Mouse (Mus musculus) urinary bladder, postnatal 14 days (tissue): ENCODE results near the gene Nosip.
A peak's percentile ranks its signal among the peaks of the same experiment; 100 is the strongest.

ENCODE experiments used
- DNase-seq: peaks from one replicate; pipeline ENCODE4 v3.0.0; 2021; ENCODE audit warnings: low spot score

Gene Nosip

DNA sequence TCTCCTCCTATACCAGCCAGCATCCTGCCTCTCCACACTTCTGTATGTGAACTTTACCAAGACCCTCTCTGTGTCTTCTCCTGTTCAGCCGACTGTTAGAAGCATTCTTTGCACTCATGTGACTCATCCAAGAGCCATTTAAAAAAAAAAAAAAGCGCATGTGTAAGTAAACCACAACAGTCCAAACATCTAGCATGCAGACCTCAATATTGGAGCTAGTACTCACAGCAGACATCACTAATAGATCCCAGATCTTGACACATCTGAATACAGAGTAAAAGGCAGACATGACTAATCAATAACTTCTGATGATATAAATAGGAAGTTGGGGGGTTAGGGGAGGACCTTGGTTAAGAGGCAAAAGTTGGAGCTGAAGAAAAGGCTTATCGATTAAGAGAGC is 26.6 kb upstream of the Nosip start:
- no peak for DNase-seq

DNA sequence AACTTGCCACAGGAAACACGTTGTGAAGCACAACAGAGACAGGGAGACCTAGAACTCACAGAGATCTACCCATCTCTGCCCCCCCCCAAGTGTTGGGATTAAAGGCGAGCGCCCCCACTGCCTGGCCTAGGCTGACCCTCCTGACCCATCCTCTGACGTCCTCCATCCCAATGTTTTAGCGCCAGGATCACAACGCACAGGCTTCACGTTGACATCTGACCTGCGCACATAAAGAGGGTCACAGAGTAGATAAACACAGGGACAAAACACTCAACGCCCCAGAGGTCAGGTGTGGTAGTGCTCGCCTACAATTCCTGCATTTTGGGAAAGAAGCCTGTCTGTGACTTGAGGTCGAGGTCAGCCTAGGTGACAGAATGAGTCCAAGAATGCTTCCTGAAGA is 25.5 kb upstream of the Nosip start:
- DNase-seq = no peak

DNA sequence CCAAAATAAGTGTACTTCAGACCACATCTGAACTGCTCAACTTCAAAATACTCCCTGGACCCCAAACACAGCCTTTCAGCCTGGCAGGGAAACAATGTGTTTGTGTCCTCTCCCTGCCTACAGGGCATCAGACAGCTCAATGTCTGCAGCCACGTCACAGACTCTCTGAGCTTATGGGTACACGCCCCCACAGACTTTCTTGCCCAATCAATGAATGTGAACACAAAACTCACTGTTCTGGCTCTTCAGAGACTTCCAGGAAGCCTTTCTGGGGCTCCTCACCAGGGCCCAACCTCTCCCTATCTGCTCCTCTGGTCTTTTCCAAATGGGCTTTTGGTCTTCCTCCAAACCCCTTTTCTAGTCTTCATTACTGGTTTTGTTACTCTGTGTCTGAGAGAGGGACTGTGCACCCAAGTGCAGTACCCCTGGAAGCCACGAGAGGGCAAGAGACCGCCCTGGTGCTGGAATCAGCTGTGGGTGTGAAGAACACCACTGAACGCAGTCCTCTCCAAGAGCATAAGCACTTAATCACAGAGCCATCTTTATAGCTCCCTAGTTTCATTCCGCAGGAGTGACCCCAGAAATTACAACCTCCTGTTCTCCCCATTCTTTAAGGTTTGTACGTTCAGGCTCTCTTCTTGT is 24.4 kb upstream of the Nosip start:
- peak; percentile 64 for DNase-seq

DNA sequence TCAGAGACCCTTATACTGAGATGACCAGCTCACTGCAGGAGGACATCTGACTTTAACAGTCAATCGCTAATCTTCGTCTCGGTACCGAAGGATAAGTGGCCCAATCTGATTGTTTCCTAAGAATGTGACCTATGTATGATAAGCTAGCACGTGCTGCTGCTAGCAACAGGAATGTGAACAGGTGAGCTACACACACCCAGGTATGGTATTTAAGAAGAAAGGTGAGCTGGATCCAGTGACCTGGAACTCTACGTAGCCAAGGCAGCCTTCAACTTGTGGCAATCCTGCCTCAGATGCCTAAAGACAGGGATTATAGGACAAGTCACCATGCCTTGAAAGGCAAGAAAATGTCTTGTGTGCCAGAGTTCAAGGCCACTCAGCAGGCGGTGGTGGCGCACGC is 23.8 kb upstream of the Nosip start:
- no peak for DNase-seq

DNA sequence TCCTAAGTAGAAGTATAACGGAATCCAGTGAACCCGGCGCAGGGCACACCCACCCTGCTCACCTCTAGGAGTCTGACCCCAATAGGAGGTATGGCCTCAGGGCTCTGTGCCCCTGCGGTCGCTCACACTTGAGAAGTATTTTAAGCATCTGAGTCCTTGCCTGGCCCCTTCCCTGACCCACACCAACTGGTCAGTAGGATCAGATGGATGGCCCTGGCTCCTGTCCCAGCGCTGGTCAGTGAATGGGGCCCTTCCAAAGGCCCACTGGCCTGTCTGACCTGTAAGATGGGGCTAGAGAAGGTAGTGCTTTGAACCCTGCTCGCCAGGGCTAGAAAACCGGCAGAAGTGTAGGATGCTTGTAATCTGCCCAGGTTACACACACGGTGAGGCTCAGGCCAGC is 21.4 kb upstream of the Nosip start:
- no peak for DNase-seq

DNA sequence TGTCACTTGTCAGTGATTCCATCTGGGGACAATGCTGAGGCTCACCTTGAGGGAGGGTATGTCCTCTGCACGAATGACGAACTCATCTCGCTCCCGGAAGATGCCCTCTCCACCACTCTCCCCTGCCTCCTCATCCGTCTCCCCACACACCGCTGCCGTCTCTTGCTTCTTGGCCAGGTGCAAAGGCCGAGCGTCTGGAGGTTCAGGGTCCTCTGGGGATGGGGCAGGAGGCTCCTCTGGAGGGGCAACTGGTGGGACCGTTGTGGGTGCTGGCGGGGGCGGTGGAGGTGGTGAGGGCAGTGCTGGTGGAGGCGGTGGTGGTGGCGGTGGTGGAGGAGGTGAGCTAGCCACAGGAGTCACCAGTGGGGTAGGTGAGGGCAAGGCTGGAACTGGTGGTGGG is 18.9 kb upstream of the Nosip start:
- DNase-seq = no peak

DNA sequence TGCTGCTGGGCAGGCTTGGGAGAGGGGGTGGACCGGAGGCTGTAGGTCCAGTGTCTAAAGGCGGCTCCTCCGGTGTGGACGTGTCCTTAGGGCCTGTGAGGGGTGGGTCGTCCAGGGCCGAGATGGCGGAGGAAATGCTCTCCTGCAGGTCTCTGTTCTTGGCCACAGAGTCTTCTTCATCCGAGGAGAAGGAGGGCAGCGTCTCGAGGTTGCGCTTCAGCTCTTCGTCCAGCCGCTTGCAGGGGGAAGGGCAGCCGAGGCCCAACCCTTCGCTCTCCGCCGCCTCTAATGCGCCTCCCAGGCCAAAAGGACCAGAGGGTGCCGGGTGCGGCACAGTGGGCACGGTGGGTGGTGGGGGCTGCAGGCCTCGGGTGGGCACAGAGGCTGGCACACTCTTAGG is 16.5 kb upstream of the Nosip start:
- DNase-seq = no peak

DNA sequence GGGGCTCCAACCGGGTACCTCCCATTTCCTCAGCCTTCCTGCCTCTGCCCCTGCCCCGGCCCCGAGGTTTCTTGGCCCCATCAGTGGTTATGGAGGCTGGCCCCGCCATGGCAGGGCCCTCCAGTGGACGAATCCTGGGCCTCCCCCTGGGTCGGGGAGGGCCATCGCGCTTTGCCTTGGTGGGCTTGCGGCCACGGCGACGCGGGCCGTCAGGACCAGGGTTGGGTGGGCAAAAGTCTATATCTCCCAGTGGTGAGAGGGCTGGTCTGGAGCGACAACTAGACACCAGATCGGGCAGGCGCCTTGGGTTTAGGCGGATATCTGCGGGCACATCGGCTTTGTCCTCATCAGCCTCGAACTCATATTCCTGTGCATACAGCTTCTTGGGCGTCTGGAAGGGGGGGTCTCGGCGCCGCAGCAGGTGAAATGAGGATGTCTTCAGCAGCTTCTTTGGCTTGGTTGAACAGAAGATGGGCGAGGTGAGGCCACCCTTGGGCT is 15.3 kb upstream of the Nosip start:
- DNase-seq = no peak

DNA sequence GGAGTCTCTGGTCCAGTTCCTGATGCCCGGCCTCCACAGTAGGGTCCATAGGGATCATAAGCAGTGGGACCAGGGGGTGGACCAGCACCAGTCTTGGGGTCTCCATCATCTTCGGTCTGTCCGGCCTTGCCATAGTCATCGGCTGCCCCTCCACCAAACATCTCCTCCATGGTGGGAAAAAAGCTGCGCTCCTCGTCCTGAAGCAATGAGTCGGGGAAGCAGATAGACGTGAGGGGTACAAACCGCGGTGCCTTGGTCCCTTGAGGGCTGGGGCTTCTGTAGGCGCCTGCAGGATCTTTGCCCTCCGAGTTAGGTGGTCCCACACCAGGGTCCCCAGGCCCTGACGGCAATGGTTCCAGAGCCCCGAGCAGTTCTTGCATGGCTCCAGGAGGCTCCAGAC is 14.7 kb upstream of the Nosip start:
- no peak for DNase-seq

DNA sequence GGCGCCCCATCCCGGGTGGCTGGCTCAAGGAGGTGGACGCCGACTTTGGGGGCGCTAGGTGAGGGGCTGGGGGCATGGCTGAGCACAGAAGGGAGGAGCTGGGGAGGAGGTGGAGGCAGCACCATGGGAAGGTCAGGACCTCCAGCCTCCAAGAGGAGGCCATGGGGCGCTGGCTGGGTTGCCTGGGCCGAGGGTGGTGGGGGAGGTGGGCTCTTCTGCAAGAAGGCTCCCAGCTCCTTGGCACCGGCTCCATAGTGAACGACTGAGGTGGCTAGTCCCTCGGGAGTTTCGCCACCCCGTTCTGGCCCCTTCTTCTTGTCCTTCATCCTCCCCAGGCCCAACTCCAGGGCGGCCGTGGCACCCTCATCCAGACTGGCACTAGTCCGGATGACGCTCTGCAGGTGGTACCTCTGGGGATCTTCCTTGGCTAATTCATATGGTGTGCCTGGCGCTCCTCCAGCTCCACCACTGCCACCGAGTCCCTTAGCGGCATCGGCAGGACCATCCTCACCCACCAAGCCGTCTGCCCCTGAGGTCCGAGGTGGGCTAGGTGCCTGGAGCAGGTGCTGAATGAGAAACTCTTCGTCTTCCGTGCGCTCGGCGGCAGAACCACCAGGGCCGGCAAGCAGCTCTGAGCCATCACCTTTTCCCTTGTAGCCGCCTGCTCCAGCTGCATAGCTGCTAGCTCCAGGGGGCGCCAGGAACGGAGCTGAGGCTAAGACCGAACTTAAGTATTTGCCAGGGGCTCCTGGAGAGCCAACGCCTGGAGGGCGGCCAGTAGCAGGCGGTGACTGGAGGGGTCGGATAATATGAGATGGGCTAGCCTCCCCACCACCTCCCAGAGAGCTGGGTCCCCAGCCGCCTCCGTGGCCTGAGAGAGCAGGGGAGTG is 14.0 kb upstream of the Nosip start:
- no peak for DNase-seq

DNA sequence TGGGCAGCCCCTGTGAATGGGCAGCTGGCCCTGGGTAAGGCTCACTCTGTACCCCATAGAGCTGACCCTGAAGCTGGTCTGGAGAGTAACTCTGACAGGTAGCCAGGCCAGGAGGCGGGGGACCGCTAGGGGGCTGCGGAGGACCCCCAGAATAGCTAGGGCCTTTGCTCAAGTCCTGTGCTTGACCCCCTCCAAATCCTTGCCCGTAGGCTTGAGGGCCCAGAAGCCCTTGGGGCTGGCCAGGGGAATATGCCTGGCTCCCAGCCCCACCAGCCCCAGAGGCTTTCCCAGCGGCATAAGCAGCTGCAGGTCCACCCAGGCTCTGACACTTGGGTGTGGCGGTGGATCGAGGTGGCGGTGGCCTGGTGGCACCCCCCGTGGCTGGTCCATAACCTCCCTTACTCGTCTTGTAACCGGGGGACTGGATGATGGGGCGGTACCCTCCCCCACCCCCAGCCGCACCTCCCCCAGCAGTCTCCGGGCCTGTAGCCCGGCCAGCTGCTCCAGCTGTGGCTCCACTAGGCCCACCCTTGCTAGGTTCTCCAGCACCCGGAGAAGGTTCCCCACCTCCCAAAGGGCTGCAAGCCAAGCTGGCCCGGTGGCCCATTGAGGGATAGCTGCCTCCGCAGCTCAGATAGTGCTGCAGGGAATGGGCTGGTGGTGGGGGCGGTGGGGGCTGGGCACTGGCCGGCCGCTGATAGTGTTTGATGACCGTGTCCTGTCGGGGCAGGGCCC is 13.1 kb upstream of the Nosip start:
- DNase-seq = no peak

DNA sequence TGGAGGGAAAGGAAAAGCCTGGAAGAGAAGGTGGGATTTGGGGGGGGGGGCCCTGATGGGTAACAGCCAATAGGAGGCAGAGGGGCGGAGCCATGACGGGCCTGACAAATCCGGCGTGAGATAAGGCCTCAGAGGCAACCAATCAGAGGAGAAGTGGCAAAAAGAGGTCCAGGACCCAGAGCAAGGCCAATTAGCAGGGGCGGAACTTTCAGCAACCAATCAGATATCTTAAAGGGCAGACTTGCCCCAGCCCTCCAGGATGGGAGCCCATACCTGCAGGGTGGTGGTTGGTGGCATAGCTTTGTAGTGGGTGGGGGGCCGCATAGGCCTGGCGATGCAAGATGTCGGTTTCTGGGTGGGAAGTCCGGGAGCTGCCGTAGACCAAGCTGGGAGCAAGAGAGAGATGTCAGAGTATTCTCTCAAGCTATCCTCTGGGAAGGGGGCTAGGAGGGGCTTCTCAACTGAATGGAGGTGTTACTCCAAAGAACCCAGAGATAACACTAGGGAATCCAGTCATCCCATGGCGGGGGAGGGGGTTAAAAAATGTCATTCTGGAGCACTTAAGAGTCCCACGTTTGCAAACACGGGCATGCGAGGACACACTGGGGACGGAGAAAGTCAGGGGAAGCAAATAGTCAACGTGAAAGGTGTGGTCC is 11.2 kb upstream of the Nosip start:
- DNase-seq = peak; percentile 59

DNA sequence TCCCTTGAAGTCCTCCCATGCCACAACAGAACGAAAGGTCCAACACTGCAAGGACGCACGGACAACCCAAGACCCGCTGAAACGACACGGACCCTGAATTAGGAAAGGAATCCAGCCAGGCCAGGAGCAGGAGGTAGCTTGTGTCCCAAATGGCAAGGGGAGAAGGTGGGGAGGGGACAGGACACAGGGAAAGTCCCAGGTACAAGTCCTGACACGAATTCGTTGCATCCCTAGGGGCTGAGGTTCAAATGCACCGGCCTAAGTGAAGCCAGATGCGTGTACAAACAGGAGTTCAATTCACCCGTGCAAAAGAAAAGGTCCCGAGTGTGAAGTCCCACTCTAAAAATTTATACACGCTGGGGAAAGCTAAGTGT is 10.6 kb upstream of the Nosip start:
- DNase-seq = no peak

DNA sequence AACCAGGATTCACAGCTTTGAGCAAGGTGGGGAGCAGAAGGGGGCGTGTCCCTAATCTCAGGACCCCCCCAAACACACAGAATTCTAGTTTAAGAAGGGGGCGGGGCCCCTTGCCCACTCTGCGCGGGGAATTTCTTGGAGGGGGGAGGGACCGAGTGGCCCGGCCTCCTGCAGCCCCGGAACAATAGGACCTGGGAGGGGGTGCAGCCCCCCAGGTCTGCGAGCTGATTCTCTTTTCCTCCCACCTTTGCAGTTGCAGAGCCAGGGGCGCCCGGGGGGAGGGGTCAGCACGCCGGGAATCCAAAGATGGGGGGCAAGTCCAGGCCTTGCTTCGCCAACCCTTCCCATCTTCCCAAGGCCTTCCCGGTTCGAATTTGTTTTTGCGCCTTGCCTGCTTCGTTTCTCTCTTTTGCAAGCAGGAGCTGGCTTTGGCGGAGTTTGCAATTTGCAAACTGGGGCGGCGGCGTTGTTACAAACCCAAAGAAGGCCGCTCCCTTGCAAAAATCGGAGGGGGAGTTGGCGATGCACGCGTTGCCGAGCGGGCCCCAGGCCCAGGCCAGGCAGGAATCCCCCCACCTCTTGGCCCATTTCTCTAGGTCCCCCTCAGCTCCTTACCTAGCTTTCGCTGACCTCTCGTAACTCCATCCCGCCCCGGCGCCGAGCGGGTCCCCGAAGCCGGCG is 9.9 kb upstream of the Nosip start:
- DNase-seq = peak; percentile 46

DNA sequence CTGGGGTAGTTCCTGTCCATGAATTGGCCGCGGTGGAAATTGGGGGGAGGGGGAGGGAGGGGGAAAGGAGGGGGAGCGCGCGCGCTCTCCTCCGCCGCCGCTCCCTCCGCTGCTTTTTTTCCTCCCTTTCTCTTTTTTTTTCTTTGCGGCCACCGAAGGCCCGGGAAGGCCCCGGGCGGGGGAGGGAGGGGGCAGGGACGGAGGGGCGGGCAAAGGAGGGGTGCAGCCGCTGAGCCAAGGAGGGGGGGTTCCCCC is 9.4 kb upstream of the Nosip start, which contains the start of gene Prr12:
Gene Prr12 (minus strand): TSS at position 20 of the 255 bp plus-strand sequence.
- DNase-seq = no peak

DNA sequence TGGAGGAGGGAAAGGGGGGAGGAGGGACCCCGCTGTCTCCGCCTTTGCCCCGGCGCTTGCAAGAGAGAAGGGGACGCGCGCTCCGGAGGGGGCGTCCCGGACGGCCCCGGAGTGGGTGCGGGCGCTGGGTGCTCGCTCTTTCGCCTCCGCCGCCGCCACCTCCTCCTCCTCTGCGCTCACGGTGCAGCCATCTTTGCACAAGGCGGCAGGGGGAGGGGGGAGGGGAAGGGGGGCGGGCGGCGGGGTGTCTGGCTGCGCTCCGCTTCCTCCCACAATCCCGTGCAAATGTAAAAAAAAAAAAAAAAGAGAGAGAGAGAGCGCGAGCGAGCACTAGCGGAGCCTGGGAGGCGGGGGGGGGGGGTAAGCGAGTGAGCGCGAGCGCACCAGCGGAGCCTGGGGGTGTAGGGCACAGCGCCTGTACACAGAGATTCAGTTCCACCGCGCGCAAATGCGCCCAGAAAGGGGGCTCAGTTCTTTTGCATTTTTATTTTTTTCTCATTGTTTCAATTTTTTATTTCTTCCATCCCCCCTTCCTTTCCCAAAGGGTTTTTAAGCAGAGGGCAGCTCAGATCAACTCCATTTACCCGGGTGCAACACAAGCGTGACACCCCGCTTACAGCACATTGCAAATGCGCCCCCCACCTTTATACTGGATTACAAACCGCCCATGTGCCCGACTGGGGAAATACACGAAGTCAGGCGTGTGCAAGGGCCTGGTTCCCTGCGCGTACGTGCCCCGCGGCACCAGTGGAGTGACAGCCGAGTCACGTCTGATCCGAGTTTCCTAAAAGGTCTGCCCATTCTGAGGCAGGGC is 8.9 kb upstream of the Nosip start:
- peak; percentile 79 for DNase-seq

DNA sequence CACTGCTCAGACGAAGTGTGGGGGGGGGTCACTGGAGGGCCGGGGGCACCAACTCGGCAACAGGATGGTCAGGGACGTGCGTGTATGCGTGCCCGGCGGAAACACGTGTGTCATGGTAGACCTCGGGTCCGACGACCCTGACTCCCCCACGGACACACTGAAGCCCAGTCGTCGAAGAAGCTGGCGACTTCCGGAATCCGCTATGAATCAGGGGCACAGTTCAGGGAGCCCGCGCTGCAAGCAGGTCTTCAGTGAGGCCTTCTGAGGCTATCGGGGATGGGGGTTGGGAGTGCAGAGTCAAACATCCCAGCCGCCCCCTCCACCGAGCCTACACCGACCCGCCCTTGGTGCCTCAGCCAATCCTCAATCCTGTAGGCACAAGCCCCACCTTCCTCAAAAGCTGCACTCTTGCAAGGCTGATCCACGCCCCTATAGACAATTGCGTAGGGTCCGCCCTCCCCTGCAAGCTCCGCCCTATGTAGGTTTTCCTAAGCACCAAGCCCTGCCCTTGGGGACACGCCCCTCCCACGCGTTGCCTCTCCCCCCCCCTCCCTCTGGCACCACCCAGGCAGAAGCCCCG is 8.2 kb upstream of the Nosip start:
- DNase-seq = peak; percentile 96

DNA sequence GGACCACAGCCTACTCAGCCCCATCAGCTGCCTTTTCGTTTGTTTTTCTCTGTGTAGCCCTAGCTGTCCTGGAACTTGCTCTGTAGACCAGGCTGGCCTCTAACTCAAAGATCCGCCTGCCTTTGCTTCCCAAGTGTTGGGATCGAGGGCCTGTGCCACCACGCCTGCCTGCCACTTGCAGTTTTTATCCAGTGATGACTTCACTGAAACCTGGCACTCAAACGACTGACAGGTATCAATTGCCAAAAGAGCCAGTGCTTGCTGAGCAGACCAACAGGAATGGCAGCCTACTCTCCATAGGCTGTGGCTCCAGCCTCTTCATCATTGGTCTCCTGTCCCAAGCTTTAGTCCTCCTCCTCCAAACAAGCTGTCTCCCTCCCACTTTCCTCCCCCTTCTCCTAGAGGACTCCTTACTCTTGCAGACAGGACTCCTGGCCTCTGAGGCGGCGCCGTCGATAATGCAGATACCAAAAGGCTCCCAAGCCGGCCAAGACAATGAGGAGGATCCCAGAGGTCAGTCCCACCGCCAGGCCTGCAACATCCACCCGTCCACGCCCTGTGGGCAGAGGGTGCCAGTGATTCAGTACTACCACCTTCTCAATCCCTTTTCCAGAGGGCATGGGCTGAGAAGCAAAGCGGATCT is 5.8 kb upstream of the Nosip start:
- no peak for DNase-seq

DNA sequence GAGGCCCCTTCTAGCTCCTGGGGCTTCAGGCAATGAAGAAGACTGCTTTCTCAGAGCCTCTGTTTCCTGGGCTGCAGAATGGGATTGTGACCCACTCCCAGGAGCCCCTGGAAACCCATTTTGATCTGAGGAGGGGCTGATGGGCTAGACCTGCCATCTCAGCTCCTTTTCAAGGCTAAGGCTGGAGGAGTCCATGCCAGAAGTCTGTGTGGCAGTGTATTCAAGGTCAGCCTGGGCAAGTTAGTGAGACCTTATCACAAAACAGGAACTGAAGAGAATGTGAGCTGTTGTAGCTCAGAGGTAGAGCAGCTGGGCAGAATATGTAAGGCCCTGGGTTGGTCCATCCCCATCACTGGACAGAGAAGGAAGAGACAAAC is 5.3 kb upstream of the Nosip start:
- DNase-seq = no peak
